Mouse (Mus musculus) lung, adult 2 months (tissue): ENCODE results near the gene Rapgef5.

ENCODE experiments used
- CTCF ChIP-seq: fragments of 200-500 bp; IDR thresholded peaks from 2 replicates; pipeline ENCODE4 v1.5.1; 2011; ENCODE audit warnings: mild to moderate bottlenecking, low read length, control low read depth; ENCODE audit not compliant: insufficient read depth
- POLR2A ChIP-seq: fragments of 200-500 bp; IDR thresholded peaks from 2 replicates; pipeline ENCODE4 v1.6.1; 2011; ENCODE audit warnings: low read depth, mild to moderate bottlenecking, control low read depth, low read length, borderline replicate concordance; ENCODE audit errors: extremely low read depth

DNA sequence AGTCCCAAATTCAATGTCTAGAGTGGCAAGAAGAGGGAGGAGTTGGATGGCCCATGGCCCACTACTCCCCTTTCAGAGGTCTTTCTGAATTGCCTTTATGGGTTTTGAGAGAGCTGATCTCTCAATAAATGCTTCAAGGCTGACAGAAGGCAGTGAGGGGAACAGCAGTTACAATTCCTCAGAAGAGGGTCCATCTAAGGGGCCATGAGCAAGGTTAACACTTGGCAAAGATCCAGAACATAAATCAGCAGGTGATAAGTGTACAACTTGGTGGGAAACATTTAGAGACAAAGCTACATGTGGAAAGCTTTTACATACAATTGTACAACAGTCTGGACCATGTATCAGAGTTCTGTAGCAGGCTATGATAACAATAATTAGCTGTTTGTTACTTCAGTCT is 217.3 kb downstream of the Rapgef5 start:
- TF ChIP-seq CTCF (no peak), POLR2A (no peak)
